Comparison of ENCODE assay signal across 8 mouse cellular contexts in the genomic region with DNA sequence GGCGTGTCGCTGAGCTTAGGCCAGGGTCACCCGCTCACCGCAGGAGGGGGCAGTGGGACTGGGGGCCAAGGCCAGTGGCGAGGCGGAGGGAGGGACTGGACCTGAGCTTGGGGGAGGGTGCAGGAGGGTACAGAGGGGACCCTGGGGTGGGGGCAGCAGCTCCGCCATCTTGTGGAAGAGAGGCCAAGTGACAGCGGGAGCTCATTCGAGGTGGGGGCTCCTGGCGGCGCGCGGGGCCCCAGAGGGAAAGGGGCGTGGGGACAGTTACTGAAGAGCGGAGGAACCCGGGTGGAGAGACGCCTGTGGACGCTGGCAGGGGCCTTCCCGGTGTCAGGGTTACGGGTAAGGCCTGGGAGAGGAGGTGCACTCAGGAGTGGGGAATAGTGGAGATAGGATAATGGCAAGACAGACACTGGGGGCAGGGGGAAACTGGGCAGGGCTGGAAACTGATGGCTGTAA. TPM values are rescaled to one million over a fixed set of nuclear protein-coding genes. Genes with fewer than 3 reads are reported as not detected.
DNase-seq lines count a peak whose midpoint lies in the region; ATAC-seq lines count a peak whose summit lies in the region.

No protein-coding gene starts in this region.

- peak overlapping the region; percentile 78 for H3K4me3 ChIP-seq in erythroblast, embryonic 14.5 days (replicated peaks)
- peak overlapping the region; percentile 68 for H3K4me3 ChIP-seq in midbrain, embryonic 10.5 days

- DNase-seq in right cerebral cortex, postnatal 14 days, result peak; percentile 67
- DNase-seq in right cerebral cortex, adult 2 months (ENCODE audit: low spot score in 2 of 2), result no peak
- DNase-seq in midbrain, embryonic 10.5 days (ENCODE audit: low spot score), result no peak
- no peak for DNase-seq in layer of hippocampus, adult 8-10 months (ENCODE audit: low spot score in 2 of 2)
- DNase-seq in kidney, adult 8-10 months, result no peak

- H3K36me3 ChIP-seq in erythroblast, embryonic 14.5 days (ENCODE audit: control insufficient read depth), result peaks cover 28% of the 10 kb centered on the region
- peaks cover 10% of the 10 kb centered on the region; the same call in 1 of the 2 replicates for H3K36me3 ChIP-seq in midbrain, embryonic 10.5 days

- H3K27me3 ChIP-seq in erythroblast, embryonic 14.5 days (ENCODE audit: control insufficient read depth), result no peaks in the 10 kb centered on the region
- no peaks in the 10 kb centered on the region for H3K27me3 ChIP-seq in midbrain, embryonic 10.5 days (ENCODE audit: low read depth, poor library complexity, severe bottlenecking)

- no peaks in the 10 kb centered on the region for H3K9me3 ChIP-seq in erythroblast, embryonic 14.5 days (ENCODE audit: control insufficient read depth, low read length)
- no peaks in the 10 kb centered on the region for H3K9me3 ChIP-seq in midbrain, embryonic 10.5 days (replicated peaks)

- H3K27ac ChIP-seq in midbrain, embryonic 10.5 days (replicated peaks), result peak overlapping the region; percentile 93

- no peak; the same call in 1 of the 2 replicates for ATAC-seq in erythroblast, adult 5-6 weeks (replicated peaks; ENCODE audit: low FRiP score, poor library complexity, severe bottlenecking)
- ATAC-seq in granulocyte monocyte progenitor cell, adult 5-6 weeks (replicated peaks; ENCODE audit: poor library complexity, severe bottlenecking), result peak; percentile 33

- under 1% methylated on average over 20 of the region's 20 CpGs for whole genome bisulfite sequencing in midbrain, embryonic 10.5 days

- peaks cover 63% of the 10 kb centered on the region for H3K4me1 ChIP-seq in erythroblast, embryonic 14.5 days (ENCODE audit: control insufficient read depth)
- peaks cover 15% of the 10 kb centered on the region for H3K4me1 ChIP-seq in midbrain, embryonic 10.5 days

RNA-seq across cellular contexts. Expression of gene Btrc, which starts 0.4 kb away (rescaled TPM):
- 6.4 and 7.8 TPM in 2 replicates for polyA plus RNA-seq in erythroblast, embryonic 14.5 days (2012)
- 357 and 382 TPM in 2 replicates for total RNA-seq in erythroblast, adult 5-6 weeks (2015; ENCODE audit: low replicate concordance)
- total RNA-seq in erythroblast, adult 5-6 weeks (2017; ENCODE audit: low replicate concordance), result 645 and 662 TPM in 2 replicates
- 19.4 and 20.1 TPM in 2 replicates for total RNA-seq in granulocyte monocyte progenitor cell, adult 5-6 weeks (2014; fragmentation: Nextera tagmentation)
- total RNA-seq in granulocyte monocyte progenitor cell, adult 5-6 weeks (2017), result 16.0 and 17.6 TPM in 2 replicates
- polyA plus RNA-seq in midbrain, embryonic 10.5 days (2016; fragmentation: Nextera tagmentation; extraction: Ambion mirVana), result 43.1 and 57.5 TPM in 2 replicates
- 100 to 1,000 TPM in 2 of 4 experiments, 10 to 100 TPM in 2; 89.1 to 111 (median 97.8) TPM for total RNA-seq in layer of hippocampus, adult 8-10 months (2022)

Comparison
In these comparisons a context has a peak if more than half of its experiments do, and no peak if none do; other contexts are left out.
1. RNA of gene Btrc, which starts 0.4 kb away (total RNA-seq): 357 to 662 TPM in erythroblast, adult 5-6 weeks and 89.1 to 111 TPM in layer of hippocampus, adult 8-10 months; 16.0 to 20.1 TPM in granulocyte monocyte progenitor cell, adult 5-6 weeks; every median in the first group is over 4 times any median in the second.